Mouse (Mus musculus): ENCODE data around the gene Rfx7. TPM values are rescaled to one million over a fixed set of nuclear protein-coding genes. Genes with fewer than 3 reads are reported as not detected.
"Not testable (repeated sequence)": the region's sequence is repeated elsewhere in the genome, so short reads cannot be mapped to it uniquely, and the experiment has no call there.

Rfx7 gene
- polyA plus RNA-seq, 1 experiment from 2014 or later: 12.4 TPM

GRCm38 (mm10) chr9:72660139-72660538 lies 128.1 kb downstream of the Rfx7 start:
- 67% methylated on average over 4 of the region's 4 CpGs for WGBS

GRCm38 (mm10) chr9:72660911-72661310 lies 128.9 kb downstream of the Rfx7 start:
- Histone ChIP-seq H3K27me3 (no peaks in the 10 kb centered on the region), H3K9ac (no peak overlapping the region), H3K4me3 (no peak overlapping the region), H3K36me3 (peaks cover 21% of the 10 kb centered on the region), H3K4me2 (peak overlapping the region; percentile 90), H3K4me1 (peaks cover 41% of the 10 kb centered on the region), H3K9me3 (no peaks in the 10 kb centered on the region), H3K27ac (peak overlapping the region; percentile 62)
- 43% methylated on average over 1 of the region's 1 CpGs for WGBS
- no peak for ATAC-seq (ENCODE audit: insufficient number of reproducible peaks, insufficient read depth, low FRiP score, low TSS enrichment, low read depth)

More at GRCm38 (mm10) chr9:72660139-72660538, 128.1 kb downstream of the Rfx7 start:
- no peak overlapping the region for H3K27ac ChIP-seq
- no peaks in the 10 kb centered on the region for H3K27me3 ChIP-seq
- ATAC-seq (ENCODE audit: insufficient number of reproducible peaks, insufficient read depth, low FRiP score, low TSS enrichment, low read depth): no peak
- no peaks in the 10 kb centered on the region for H3K9me3 ChIP-seq
- no peak overlapping the region for H3K4me2 ChIP-seq
- H3K36me3 ChIP-seq: peaks cover 13% of the 10 kb centered on the region
- H3K4me3 ChIP-seq: no peak overlapping the region
- H3K9ac ChIP-seq: no peak overlapping the region
- H3K4me1 ChIP-seq: peaks cover 40% of the 10 kb centered on the region

- Histone ChIP-seq H3K27me3 (no peaks in the 10 kb centered on the region), H3K27ac (peak overlapping the region; percentile 99), H3K9ac (peak overlapping the region; percentile 100), H3K4me2 (peak overlapping the region; percentile 90), H3K4me3 (peak overlapping the region; percentile 98), H3K4me1 (peaks cover 39% of the 10 kb centered on the region), H3K9me3 (no peaks in the 10 kb centered on the region), H3K36me3 (peaks cover 26% of the 10 kb centered on the region)
- ATAC-seq (ENCODE audit: insufficient number of reproducible peaks, insufficient read depth, low FRiP score, low TSS enrichment, low read depth): no peak
- WGBS: 1% methylated on average over 13 of the region's 13 CpGs
Observed at GRCm38 (mm10) chr9:72661561-72661894, 129.5 kb downstream of the Rfx7 start.

GRCm38 (mm10) chr9:72661895-72662661 lies 130.0 kb downstream of the Rfx7 start, which contains the start of gene Nedd4:
Nedd4 (plus strand) TSS chr9:72662346.
- peak within 1 kb of the TSS; percentile 99 for H3K27ac ChIP-seq
- peak within 1 kb of the TSS; percentile 100 for H3K9ac ChIP-seq
- ATAC-seq (ENCODE audit: insufficient number of reproducible peaks, insufficient read depth, low FRiP score, low TSS enrichment, low read depth): peak; percentile 86
- H3K27me3 ChIP-seq: no peaks in the 10 kb centered on the region
- H3K4me2 ChIP-seq: peak within 1 kb of the TSS; percentile 90
- H3K36me3 ChIP-seq: peaks cover 31% of the 10 kb centered on the region
- no peaks in the 10 kb centered on the region for H3K9me3 ChIP-seq
- H3K4me1 ChIP-seq: peaks cover 41% of the 10 kb centered on the region
- peak within 1 kb of the TSS; percentile 98 for H3K4me3 ChIP-seq
- WGBS: under 1% methylated on average over 61 of the region's 83 CpGs

- Histone ChIP-seq H3K36me3 (peaks cover 38% of the 10 kb centered on the region), H3K4me1 (peaks cover 45% of the 10 kb centered on the region), H3K27me3 (no peaks in the 10 kb centered on the region), H3K9ac (peak overlapping the region; percentile 100), H3K9me3 (no peaks in the 10 kb centered on the region), H3K27ac (peak overlapping the region; percentile 99), H3K4me3 (peak overlapping the region; percentile 98), H3K4me2 (peak overlapping the region; percentile 90)
- under 1% methylated on average over 54 of the region's 55 CpGs for WGBS
- peak; percentile 68; the same call in 1 of the 2 replicates for ATAC-seq (ENCODE audit: insufficient number of reproducible peaks, insufficient read depth, low FRiP score, low TSS enrichment, low read depth)
Observed at GRCm38 (mm10) chr9:72662691-72663533, 130.9 kb downstream of the Rfx7 start.

- no peak for ATAC-seq (ENCODE audit: insufficient number of reproducible peaks, insufficient read depth, low FRiP score, low TSS enrichment, low read depth)
- H3K4me2 ChIP-seq: peak overlapping the region; percentile 90
- WGBS: 2% methylated on average over 10 of the region's 10 CpGs
Observed at GRCm38 (mm10) chr9:72663534-72663918, 131.5 kb downstream of the Rfx7 start.

GRCm38 (mm10) chr9:72664409-72665351 lies 132.6 kb downstream of the Rfx7 start:
- Histone ChIP-seq H3K4me1 (peaks cover 43% of the 10 kb centered on the region), H3K4me2 (peak overlapping the region; percentile 90), H3K27ac (peak overlapping the region; percentile 99), H3K9ac (peak overlapping the region; percentile 100), H3K27me3 (no peaks in the 10 kb centered on the region), H3K36me3 (peaks cover 48% of the 10 kb centered on the region), H3K4me3 (peak overlapping the region; percentile 98), H3K9me3 (no peaks in the 10 kb centered on the region)
- ATAC-seq (ENCODE audit: insufficient number of reproducible peaks, insufficient read depth, low FRiP score, low TSS enrichment, low read depth): no peak
- WGBS: 33% methylated on average over 12 of the region's 12 CpGs

More at GRCm38 (mm10) chr9:72663534-72663918, 131.5 kb downstream of the Rfx7 start:
- Histone ChIP-seq H3K27ac (peak overlapping the region; percentile 99), H3K4me1 (peaks cover 44% of the 10 kb centered on the region), H3K36me3 (peaks cover 38% of the 10 kb centered on the region), H3K9ac (peak overlapping the region; percentile 100), H3K27me3 (no peaks in the 10 kb centered on the region), H3K4me3 (peak overlapping the region; percentile 98), H3K9me3 (no peaks in the 10 kb centered on the region)

- H3K36me3 ChIP-seq: peaks cover 56% of the 10 kb centered on the region
- peak overlapping the region; percentile 98 for H3K4me3 ChIP-seq
- H3K4me2 ChIP-seq: peak overlapping the region; percentile 90
- H3K27me3 ChIP-seq: no peaks in the 10 kb centered on the region
- peak overlapping the region; percentile 100; the same call in 1 of the 2 replicates for H3K9ac ChIP-seq
- peaks cover 48% of the 10 kb centered on the region for H3K4me1 ChIP-seq
- no peaks in the 10 kb centered on the region for H3K9me3 ChIP-seq
- no peak for ATAC-seq (ENCODE audit: insufficient number of reproducible peaks, insufficient read depth, low FRiP score, low TSS enrichment, low read depth)
- 38% methylated on average over 7 of the region's 7 CpGs for WGBS
- no peak overlapping the region; the same call in 1 of the 2 replicates for H3K27ac ChIP-seq
Observed at GRCm38 (mm10) chr9:72665517-72665916, 133.5 kb downstream of the Rfx7 start.

GRCm38 (mm10) chr9:72666352-72667021 lies 134.4 kb downstream of the Rfx7 start:
- H3K4me3 ChIP-seq; H3K9me3 ChIP-seq; H3K9ac ChIP-seq; ATAC-seq (ENCODE audit: insufficient number of reproducible peaks, insufficient read depth, low FRiP score, low TSS enrichment, low read depth); H3K27me3 ChIP-seq: not testable (repeated sequence)
- Histone ChIP-seq H3K27ac (0 out of 2 replicates have a peak overlapping the region, but pooled peaks have one; percentile 7), H3K4me2 (0 out of 2 replicates have a peak overlapping the region, but pooled peaks have one; percentile 3), H3K36me3 (peaks cover 63% of the 10 kb centered on the region), H3K4me1 (peaks cover 46% of the 10 kb centered on the region)
- 83% methylated on average over 7 of the region's 8 CpGs for WGBS

- Histone ChIP-seq H3K4me3 (no peak overlapping the region; the same call in 1 of the 2 replicates), H3K36me3 (peaks cover 68% of the 10 kb centered on the region), H3K9me3 (no peaks in the 10 kb centered on the region), H3K4me2 (0 out of 2 replicates have a peak overlapping the region, but pooled peaks have one; percentile 3), H3K9ac (no peak overlapping the region), H3K27me3 (no peaks in the 10 kb centered on the region), H3K27ac (0 out of 2 replicates have a peak overlapping the region, but pooled peaks have one; percentile 7), H3K4me1 (peaks cover 46% of the 10 kb centered on the region)
- no peak for ATAC-seq (ENCODE audit: insufficient number of reproducible peaks, insufficient read depth, low FRiP score, low TSS enrichment, low read depth)
- WGBS: 79% methylated on average over 3 of the region's 3 CpGs
Observed at GRCm38 (mm10) chr9:72667126-72667525, 135.1 kb downstream of the Rfx7 start.
